Mouse (Mus musculus) small intestine, adult 2 months (tissue): ENCODE results near the gene Mthfr.

Source experiments
- CTCF ChIP-seq: fragments of 200-500 bp; IDR thresholded peaks from 2 replicates; pipeline ENCODE4 v1.5.1; 2012; ENCODE audit warnings: low read depth, mild to moderate bottlenecking, control low read depth, inconsistent platforms, low read length, moderate library complexity, mixed read lengths; ENCODE audit not compliant: insufficient replicate concordance, insufficient read length; ENCODE audit errors: extremely low read depth
- POLR2A ChIP-seq: fragments of 200-500 bp; IDR thresholded peaks from 2 replicates; pipeline ENCODE4 v1.6.1; 2012; ENCODE audit warnings: low read depth, mild to moderate bottlenecking, control low read depth, inconsistent platforms, low read length, moderate library complexity

DNA sequence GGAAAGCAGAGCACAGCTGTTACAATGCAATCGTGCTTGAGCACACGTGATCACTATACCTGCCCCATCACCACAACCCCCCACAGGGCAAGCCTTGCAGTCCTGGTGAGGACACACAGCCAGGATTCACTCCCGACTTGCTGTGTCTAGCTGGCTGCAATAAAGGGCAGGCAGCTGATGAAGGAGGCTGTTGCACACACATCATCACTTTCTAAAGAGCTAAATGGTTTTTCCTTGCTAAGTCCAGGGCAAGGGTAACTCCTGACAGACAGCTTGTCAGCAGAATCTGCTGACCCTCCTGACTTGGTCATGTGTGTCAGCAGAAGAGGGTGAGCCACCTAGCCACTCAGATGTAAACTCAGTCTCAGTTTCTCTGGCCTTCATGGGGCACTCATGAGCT is 21.9 kb upstream of the Mthfr start:
- TF ChIP-seq POLR2A (no peak), CTCF (no peak)
